Mouse (Mus musculus): ENCODE measurements around the gene Rps16.

The Rps16 gene

DNA sequence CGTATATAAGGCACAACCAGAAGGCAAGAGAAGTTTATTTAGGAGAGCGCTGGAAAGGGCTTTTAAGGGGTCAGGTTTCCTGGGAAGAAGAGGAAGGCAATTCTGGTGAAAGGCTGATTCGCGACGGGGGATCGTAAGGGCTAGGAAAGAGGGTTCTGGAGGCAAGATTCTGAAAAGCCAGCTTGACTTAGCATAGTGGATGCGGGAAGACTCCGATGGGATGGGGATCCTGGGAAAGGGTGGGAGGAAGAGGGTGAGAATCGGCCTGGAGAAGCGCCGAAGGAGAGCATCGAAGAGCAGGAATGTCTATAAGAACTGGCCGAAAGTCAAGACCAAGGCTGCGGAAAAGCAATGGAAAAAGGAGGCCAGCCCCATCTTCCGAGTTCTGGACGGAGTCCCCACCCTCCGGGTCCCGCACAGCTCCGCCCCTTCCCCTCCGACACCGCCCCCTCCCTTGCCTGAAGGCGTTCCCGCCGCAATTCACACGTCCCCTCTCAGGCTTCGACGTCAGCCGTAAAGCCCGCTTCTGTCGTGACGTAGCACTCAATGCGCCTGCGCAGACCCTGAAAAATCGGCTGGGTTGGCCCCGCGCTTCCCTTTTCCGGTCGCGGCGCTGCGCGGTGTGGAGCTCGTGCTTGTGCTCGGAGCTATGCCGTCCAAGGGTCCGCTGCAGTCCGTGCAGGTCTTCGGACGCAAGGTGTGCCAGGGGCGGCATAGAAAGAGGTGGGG is at the start of gene Rps16:
Rps16 (plus strand) TSS at position 498 of the 729 bp plus-strand sequence.
- DNase-seq (ENCODE audit: extremely low read depth, insufficient read length, low spot score), result peak; percentile 97

DNA sequence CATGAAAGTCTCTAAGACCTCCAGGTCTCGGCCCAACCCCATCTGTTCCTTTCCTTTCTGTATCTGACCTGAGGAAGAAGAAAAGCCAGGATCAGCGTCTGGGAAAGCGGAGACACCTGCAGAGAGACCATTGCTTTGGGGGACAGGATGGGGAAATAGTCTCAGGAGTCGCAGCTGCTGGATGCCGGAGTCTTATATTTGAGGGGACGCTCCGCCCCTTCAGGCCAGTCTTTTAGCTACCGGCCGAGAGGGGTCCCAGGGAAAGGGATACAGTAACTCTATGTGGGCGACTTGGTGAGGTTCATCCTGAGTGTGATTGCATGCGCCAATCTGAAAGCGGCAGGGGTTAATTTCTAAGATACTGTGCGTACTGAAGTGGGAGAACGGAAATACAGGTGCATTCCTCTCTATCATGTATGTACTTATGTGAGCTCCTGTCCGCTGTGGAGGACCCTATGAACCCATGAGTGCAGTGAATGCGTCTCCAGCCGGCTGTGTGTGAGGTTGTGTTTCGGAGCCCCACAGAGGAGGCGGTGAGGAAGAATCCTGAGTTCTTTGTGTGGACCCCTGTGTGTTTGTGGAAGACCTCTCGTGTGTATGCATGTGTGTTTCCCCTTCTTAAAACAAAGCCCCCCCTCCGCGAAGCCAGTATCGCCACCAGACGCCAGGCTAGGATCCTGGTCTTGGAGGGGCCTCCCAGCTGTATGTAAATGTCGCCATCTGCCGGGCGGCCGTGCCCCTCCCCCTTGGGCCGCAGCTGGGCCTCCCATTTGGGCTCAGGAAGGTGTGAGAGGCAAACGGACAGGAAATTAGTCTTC is 48.6 kb upstream of the Rps16 start, which contains the start of gene Dll3:
Dll3 (minus strand) TSS at position 623 of the 818 bp plus-strand sequence.
- no peak for DNase-seq (ENCODE audit: extremely low read depth, insufficient read length, low spot score)

- DNase-seq (ENCODE audit: extremely low read depth, insufficient read length, low spot score), result no peak
Observed at GRCm38 (mm10) chr7:28305641-28306040, 44.8 kb upstream of the Rps16 start.

GRCm38 (mm10) chr7:28306216-28306615 is 44.2 kb upstream of the Rps16 start:
- DNase-seq (ENCODE audit: extremely low read depth, insufficient read length, low spot score), result no peak

DNA sequence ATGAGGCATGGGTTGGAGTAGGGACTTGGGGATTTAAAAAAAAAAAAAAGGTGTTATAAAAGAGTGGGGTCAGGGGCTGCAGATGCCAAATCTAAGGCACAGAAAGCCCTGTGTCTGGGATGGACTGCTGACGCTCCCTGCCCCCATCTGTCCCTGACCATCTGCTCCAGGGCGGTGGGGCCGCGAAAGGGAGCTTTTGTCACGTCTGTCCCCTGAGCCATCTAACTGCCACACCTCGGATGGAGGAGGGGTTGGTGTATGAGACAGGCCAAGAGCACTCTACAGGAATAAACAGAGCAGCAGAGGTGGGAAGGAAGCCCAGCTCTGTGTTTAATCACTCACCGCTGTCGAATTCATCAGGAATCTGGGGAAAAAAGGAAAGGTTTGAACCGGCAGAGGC is 40.7 kb upstream of the Rps16 start:
- no peak for DNase-seq (ENCODE audit: extremely low read depth, insufficient read length, low spot score)

GRCm38 (mm10) chr7:28311151-28311925 is 39.1 kb upstream of the Rps16 start:
- peak; percentile 28 for DNase-seq (ENCODE audit: extremely low read depth, insufficient read length, low spot score)

- DNase-seq (ENCODE audit: extremely low read depth, insufficient read length, low spot score), result peak; percentile 95
Observed at GRCm38 (mm10) chr7:28311926-28312543, 38.4 kb upstream of the Rps16 start, which contains the start of gene Timm50. Gene Timm50 (minus strand): TSS chr7:28312072.

- DNase-seq (ENCODE audit: extremely low read depth, insufficient read length, low spot score), result no peak
Observed at GRCm38 (mm10) chr7:28318036-28318435, 32.4 kb upstream of the Rps16 start.

- DNase-seq (ENCODE audit: extremely low read depth, insufficient read length, low spot score), result no peak
Observed at GRCm38 (mm10) chr7:28318714-28319113, 31.7 kb upstream of the Rps16 start.

GRCm38 (mm10) chr7:28321974-28322720 is 28.3 kb upstream of the Rps16 start:
- no peak for DNase-seq (ENCODE audit: extremely low read depth, insufficient read length, low spot score)

DNA sequence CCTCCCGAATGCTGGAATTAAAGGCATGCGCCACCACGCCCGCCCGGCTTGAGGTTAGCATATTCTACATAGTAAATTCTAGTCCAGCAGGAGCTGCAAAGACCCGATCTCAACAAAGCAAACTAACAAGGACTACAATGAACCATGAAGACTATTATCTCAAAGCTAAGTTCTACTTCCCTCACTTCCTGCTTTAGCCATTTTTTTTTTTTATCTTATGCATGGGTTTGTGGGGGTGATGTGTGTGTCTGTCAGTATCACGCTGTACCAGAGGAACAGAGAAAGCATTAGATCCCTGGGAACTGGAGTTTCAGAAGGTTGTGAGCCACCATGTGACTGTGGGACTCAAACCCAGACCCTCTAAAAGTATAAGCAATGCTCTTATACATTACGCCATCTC is 25.2 kb upstream of the Rps16 start:
- DNase-seq (ENCODE audit: extremely low read depth, insufficient read length, low spot score), result no peak

GRCm38 (mm10) chr7:28326457-28326856 is 24.0 kb upstream of the Rps16 start:
- DNase-seq (ENCODE audit: extremely low read depth, insufficient read length, low spot score), result no peak

DNA sequence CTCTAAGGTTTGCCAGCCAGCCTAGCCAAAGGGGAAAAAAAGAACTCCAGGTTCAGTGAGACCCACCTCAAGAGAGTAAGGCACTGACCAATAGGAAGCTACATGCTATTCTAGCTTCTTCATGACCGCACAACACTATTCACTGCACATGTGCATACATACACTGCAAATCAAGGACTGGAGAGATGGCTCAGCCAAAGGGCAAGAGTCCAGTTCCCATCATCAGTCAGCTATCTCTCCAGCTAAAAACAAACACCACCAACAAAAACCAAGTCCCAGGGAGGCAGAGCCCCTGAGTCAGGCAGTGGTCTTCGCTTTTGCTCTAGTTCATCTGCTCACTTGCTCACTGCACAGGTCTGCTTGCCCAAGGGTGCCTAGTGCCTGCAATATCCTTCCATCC is 22.2 kb upstream of the Rps16 start:
- DNase-seq (ENCODE audit: extremely low read depth, insufficient read length, low spot score), result no peak

GRCm38 (mm10) chr7:28334534-28334933 is 15.9 kb upstream of the Rps16 start:
- DNase-seq (ENCODE audit: extremely low read depth, insufficient read length, low spot score), result no peak

DNA sequence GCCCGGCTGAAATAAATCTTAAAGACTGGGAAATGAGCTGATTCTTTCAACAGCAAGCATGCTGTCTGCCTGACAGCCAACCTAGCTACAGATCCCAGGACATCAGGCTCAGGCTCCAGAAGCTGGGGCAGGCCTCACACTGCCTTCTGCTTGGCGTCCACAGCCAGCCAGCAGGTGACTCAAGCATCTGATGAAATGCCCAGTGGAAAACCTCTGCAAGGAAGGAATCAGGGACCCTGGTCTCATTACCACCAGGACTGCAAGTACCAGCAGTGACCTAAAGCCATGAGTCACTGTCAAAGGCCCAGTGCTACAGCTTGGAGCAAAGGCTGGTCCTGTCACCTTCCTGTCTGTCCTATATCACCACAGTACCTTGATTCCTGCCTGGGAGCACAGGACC is 15.0 kb upstream of the Rps16 start:
- DNase-seq (ENCODE audit: extremely low read depth, insufficient read length, low spot score), result no peak

DNA sequence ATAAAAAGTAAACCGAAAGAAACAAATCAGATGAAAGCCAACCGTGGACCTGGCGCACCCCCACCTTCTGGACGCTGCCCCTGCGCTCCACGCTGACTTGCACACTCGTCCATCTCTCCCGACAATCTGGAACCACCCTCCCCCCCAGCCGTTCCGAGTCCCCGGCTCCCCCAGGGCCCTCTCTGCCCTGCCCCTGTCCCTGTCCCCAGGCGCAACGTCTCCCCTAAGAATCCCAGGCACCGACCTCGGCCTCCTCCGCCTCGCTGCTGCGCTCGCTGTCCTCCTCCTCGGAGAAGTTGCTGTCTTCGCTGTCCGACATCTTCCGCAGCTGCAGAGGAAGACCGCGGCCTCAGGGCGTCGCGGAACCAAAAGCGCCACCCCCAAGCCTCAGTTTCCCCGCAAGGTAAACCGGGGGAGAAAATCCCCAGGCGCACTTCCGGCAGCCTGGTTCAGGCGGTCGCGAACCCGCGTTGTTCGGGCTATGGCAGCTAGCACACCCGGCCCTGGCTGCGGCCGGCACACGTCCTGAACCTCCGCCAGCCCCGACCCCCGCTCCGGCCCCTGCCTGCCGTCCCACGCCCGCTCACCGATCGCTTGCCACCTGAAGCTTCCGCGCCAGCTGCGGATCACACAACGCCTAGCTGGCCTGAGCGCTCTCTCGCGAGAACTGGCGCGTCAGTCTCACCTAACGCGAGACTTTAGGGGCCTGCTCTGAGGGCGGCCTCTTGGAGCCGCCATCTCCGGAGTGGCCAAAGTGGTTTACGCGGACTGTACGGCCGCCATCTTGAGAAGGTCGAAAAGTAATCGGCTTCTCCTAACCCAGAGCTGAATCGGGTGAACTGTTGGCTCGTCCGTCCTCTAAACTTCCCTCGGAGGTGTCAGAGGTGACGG is 12.1 kb upstream of the Rps16 start, which contains the start of gene Supt5:
Supt5 (minus strand) TSS at position 639 of the 891 bp plus-strand sequence.
- peak; percentile 91 for DNase-seq (ENCODE audit: extremely low read depth, insufficient read length, low spot score)

GRCm38 (mm10) chr7:28339213-28339917 is 11.1 kb upstream of the Rps16 start:
- DNase-seq (ENCODE audit: extremely low read depth, insufficient read length, low spot score), result peak; percentile 64

GRCm38 (mm10) chr7:28341381-28341780 is 9.1 kb upstream of the Rps16 start:
- DNase-seq (ENCODE audit: extremely low read depth, insufficient read length, low spot score), result no peak
